Mouse (Mus musculus): Measurements from ENCODE around the gene Trove2. TPM values are rescaled to one million over a fixed set of nuclear protein-coding genes. Genes with fewer than 3 reads are reported as not detected.
A peak's percentile ranks its signal among the peaks of the same experiment; 100 is the strongest.
"Not testable (repeated sequence)": the region's sequence is repeated elsewhere in the genome, so short reads cannot be mapped to it uniquely, and the experiment has no call there.

Gene Trove2
- polyA plus RNA-seq, 1 experiment from 2014 or later, result 16.2 TPM

DNA sequence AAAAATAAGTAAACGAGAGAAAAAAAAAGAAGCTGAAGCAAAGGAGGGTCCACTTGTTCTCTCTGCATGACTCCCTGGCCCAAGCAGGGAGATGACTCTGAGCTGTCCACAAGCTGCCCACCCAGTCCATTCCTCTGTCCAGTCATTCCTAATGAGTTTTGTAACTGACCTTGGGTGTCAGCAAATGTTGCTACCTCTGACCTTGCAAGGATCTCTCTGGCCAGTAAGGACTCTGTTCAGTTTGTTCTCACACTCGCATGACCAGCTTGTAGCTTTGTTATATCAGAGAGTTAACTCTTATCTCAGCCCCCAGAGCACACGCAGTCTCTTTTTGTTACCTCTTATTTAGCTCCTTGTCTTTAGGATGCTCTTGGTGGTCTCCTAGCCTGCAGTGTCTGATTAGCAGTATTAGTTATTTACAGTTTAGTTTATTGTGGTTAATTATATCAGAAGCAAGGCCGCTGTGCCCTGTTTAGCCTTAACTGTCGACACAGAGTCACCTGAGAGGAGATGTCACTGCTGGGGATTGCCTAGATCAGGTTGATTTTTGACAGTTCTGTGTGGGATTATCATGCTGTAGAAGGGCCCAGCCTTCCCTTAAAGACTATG is 52.3 kb downstream of the Trove2 start:
- Histone ChIP-seq H3K36me3 (ENCODE audit: control insufficient read depth, insufficient read depth, low read length) (no peaks in the 10 kb centered on the region), H3K27ac (ENCODE audit: low read length) (no peak overlapping the region), H3K9ac (ENCODE audit: low read length) (no peak overlapping the region), H3K9me3 (replicated peaks; ENCODE audit: control insufficient read depth, low read length) (no peaks in the 10 kb centered on the region), H3K4me3 (replicated peaks; ENCODE audit: low read length) (no peak overlapping the region), H3K4me2 (ENCODE audit: low read depth, low read length) (no peak overlapping the region), H3K27me3 (ENCODE audit: control insufficient read depth, insufficient read depth, low read length) (no peaks in the 10 kb centered on the region), H3K4me1 (ENCODE audit: control insufficient read depth, insufficient read depth, low read length) (no peaks in the 10 kb centered on the region)
- WGBS, result 72% methylated on average over 5 of the region's 5 CpGs
- ATAC-seq (ENCODE audit: insufficient read depth, low FRiP score), result no peak

GRCm38 (mm10) chr1:143716038-143716437 is 60.8 kb downstream of the Trove2 start, which contains the start of gene Glrx2:
Gene Glrx2, plus strand, starts transcription at chr1:143716338.
- ATAC-seq (ENCODE audit: insufficient read depth, low FRiP score); H3K9ac ChIP-seq (ENCODE audit: low read length); H3K36me3 ChIP-seq (ENCODE audit: control insufficient read depth, insufficient read depth, low read length); H3K27me3 ChIP-seq (ENCODE audit: control insufficient read depth, insufficient read depth, low read length); H3K27ac ChIP-seq (ENCODE audit: low read length); H3K4me3 ChIP-seq (replicated peaks; ENCODE audit: low read length); H3K4me2 ChIP-seq (ENCODE audit: low read depth, low read length); H3K4me1 ChIP-seq (ENCODE audit: control insufficient read depth, insufficient read depth, low read length); H3K9me3 ChIP-seq (replicated peaks; ENCODE audit: control insufficient read depth, low read length): not testable (repeated sequence)
- no CpG with 5 or more reads among the region's 2 CpGs for WGBS

DNA sequence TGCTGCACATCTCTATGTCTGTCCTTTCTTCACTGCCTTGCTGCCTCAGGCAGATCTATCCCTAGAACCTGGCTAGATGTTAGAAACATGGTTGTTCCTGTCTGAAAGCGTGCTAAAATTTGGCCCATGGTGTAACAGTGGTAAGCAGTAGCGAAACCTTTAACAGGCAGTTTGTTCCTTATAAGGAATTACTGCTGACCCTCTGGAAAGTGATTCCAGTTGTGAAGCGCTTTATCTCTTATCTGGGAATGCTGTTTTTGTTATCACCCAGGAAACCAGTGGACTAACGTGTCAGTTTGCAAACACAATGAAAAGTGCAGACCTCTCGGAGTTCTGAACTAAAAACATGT is 66.3 kb downstream of the Trove2 start:
- H3K4me2 ChIP-seq (ENCODE audit: low read depth, low read length), result no peak overlapping the region
- no peak for ATAC-seq (ENCODE audit: insufficient read depth, low FRiP score)
- H3K9me3 ChIP-seq (replicated peaks; ENCODE audit: control insufficient read depth, low read length), result no peaks in the 10 kb centered on the region
- no peak overlapping the region for H3K27ac ChIP-seq (ENCODE audit: low read length)
- no peaks in the 10 kb centered on the region for H3K27me3 ChIP-seq (ENCODE audit: control insufficient read depth, insufficient read depth, low read length)
- no peak overlapping the region for H3K4me3 ChIP-seq (replicated peaks; ENCODE audit: low read length)
- H3K9ac ChIP-seq (ENCODE audit: low read length), result no peak overlapping the region
- no peaks in the 10 kb centered on the region for H3K4me1 ChIP-seq (ENCODE audit: control insufficient read depth, insufficient read depth, low read length)
- H3K36me3 ChIP-seq (ENCODE audit: control insufficient read depth, insufficient read depth, low read length), result no peaks in the 10 kb centered on the region
- WGBS, result 45% methylated on average over 5 of the region's 5 CpGs

DNA sequence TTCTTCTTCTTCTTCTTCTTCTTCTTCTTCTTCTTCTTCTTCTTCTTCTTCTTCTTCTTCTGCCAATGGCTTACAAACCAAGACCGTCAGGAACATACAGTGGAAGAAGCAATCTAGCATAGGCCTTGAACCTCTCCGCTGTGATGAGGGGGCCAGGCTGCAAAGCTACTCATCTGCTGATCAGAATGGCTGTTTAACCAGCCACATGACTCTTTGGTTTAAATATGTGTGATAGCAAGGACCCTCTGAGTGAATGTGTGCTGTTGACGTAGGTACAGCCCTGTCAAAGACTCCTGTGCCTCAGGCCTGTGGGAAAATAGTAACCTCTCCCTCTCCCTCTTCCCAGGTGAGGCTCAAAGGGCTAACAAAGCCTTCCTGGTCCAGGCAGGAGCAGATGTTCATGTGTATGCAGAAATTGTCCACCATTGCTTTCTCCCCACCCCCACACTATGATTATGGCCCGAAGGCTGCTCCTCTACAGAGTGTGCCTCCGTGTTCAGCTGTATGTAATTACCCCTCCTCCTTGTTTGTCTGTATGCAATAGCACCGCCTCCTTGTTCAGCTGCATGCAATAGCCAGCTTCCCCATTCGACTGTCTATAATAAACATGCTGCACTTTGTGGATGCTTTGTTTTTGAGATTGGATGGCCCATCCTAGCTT is 66.8 kb downstream of the Trove2 start:
- H3K27me3 ChIP-seq (ENCODE audit: control insufficient read depth, insufficient read depth, low read length), result no peaks in the 10 kb centered on the region
- no peaks in the 10 kb centered on the region for H3K9me3 ChIP-seq (replicated peaks; ENCODE audit: control insufficient read depth, low read length)
- no peaks in the 10 kb centered on the region for H3K36me3 ChIP-seq (ENCODE audit: control insufficient read depth, insufficient read depth, low read length)
- no peak for ATAC-seq (ENCODE audit: insufficient read depth, low FRiP score)
- no peak overlapping the region for H3K4me2 ChIP-seq (ENCODE audit: low read depth, low read length)
- H3K9ac ChIP-seq (ENCODE audit: low read length), result no peak overlapping the region
- 56% methylated on average over 7 of the region's 7 CpGs for WGBS
- H3K27ac ChIP-seq (ENCODE audit: low read length), result no peak overlapping the region
- no peaks in the 10 kb centered on the region for H3K4me1 ChIP-seq (ENCODE audit: control insufficient read depth, insufficient read depth, low read length)
- H3K4me3 ChIP-seq (replicated peaks; ENCODE audit: low read length), result no peak overlapping the region

GRCm38 (mm10) chr1:143708361-143708760 is 68.5 kb downstream of the Trove2 start:
- Histone ChIP-seq H3K4me1 (ENCODE audit: control insufficient read depth, insufficient read depth, low read length) (no peaks in the 10 kb centered on the region), H3K9me3 (replicated peaks; ENCODE audit: control insufficient read depth, low read length) (no peaks in the 10 kb centered on the region), H3K36me3 (ENCODE audit: control insufficient read depth, insufficient read depth, low read length) (no peaks in the 10 kb centered on the region), H3K27me3 (ENCODE audit: control insufficient read depth, insufficient read depth, low read length) (no peaks in the 10 kb centered on the region), H3K4me3 (replicated peaks; ENCODE audit: low read length) (no peak overlapping the region), H3K9ac (ENCODE audit: low read length) (no peak overlapping the region), H3K27ac (ENCODE audit: low read length) (no peak overlapping the region), H3K4me2 (ENCODE audit: low read depth, low read length) (no peak overlapping the region)
- WGBS, result 68% methylated on average over 6 of the region's 6 CpGs
- no peak for ATAC-seq (ENCODE audit: insufficient read depth, low FRiP score)

DNA sequence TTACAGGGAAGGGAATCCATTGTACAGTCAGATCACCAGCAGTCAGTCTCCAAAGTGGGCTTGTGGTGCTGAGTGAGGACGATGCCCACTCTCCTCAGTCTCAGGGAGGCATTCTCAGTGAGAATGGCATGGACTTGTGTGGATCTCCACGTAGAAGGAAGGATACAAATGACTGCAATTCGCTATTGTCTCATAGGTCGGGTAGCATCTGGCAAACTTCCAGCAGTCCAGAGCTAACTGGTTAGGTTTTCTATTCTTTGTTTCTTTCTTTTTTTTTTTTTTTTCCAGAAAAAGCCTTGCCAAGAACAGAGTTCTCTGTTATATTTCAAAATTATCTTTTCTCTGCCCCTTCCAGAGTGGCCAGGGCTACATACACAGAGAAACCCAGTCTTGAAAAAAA is 69.9 kb downstream of the Trove2 start:
- H3K27ac ChIP-seq (ENCODE audit: low read length), result no peak overlapping the region
- WGBS, result 57% methylated on average over 4 of the region's 4 CpGs
- H3K27me3 ChIP-seq (ENCODE audit: control insufficient read depth, insufficient read depth, low read length), result no peaks in the 10 kb centered on the region
- H3K36me3 ChIP-seq (ENCODE audit: control insufficient read depth, insufficient read depth, low read length), result no peaks in the 10 kb centered on the region
- no peak overlapping the region for H3K9ac ChIP-seq (ENCODE audit: low read length)
- H3K4me2 ChIP-seq (ENCODE audit: low read depth, low read length), result no peak overlapping the region
- ATAC-seq (ENCODE audit: insufficient read depth, low FRiP score), result no peak
- no peak overlapping the region for H3K4me3 ChIP-seq (replicated peaks; ENCODE audit: low read length)
- no peaks in the 10 kb centered on the region for H3K9me3 ChIP-seq (replicated peaks; ENCODE audit: control insufficient read depth, low read length)
- no peaks in the 10 kb centered on the region for H3K4me1 ChIP-seq (ENCODE audit: control insufficient read depth, insufficient read depth, low read length)

- H3K4me3 ChIP-seq (replicated peaks; ENCODE audit: low read length), result peak within 1 kb of the TSS; percentile 88
- peaks cover 4% of the 10 kb centered on the region; the same call in 1 of the 2 replicates for H3K36me3 ChIP-seq (ENCODE audit: control insufficient read depth, insufficient read depth, low read length)
- H3K27me3 ChIP-seq (ENCODE audit: control insufficient read depth, insufficient read depth, low read length), result no peaks in the 10 kb centered on the region
- no peaks in the 10 kb centered on the region for H3K9me3 ChIP-seq (replicated peaks; ENCODE audit: control insufficient read depth, low read length)
- peaks cover 3% of the 10 kb centered on the region for H3K4me1 ChIP-seq (ENCODE audit: control insufficient read depth, insufficient read depth, low read length)
- peak; percentile 99 for ATAC-seq (ENCODE audit: insufficient read depth, low FRiP score)
- H3K4me2 ChIP-seq (ENCODE audit: low read depth, low read length), result peak within 1 kb of the TSS; percentile 76
- H3K9ac ChIP-seq (ENCODE audit: low read length), result peak within 1 kb of the TSS; percentile 95
- WGBS, result under 1% methylated on average over 57 of the region's 74 CpGs
- peak within 1 kb of the TSS; percentile 90 for H3K27ac ChIP-seq (ENCODE audit: low read length)
Measured at GRCm38 (mm10) chr1:143702741-143703262, 74.1 kb downstream of the Trove2 start, which contains the start of gene Cdc73. Gene Cdc73, minus strand, starts transcription at chr1:143702893.

- peaks cover 3% of the 10 kb centered on the region for H3K4me1 ChIP-seq (ENCODE audit: control insufficient read depth, insufficient read depth, low read length)
- peak overlapping the region; percentile 90 for H3K27ac ChIP-seq (ENCODE audit: low read length)
- WGBS, result under 1% methylated on average over 41 of the region's 48 CpGs
- H3K4me2 ChIP-seq (ENCODE audit: low read depth, low read length), result peak overlapping the region; percentile 76
- peak overlapping the region; percentile 88 for H3K4me3 ChIP-seq (replicated peaks; ENCODE audit: low read length)
- peak; percentile 70 for ATAC-seq (ENCODE audit: insufficient read depth, low FRiP score)
- peaks cover 4% of the 10 kb centered on the region; the same call in 1 of the 2 replicates for H3K36me3 ChIP-seq (ENCODE audit: control insufficient read depth, insufficient read depth, low read length)
- peak overlapping the region; percentile 95 for H3K9ac ChIP-seq (ENCODE audit: low read length)
- no peaks in the 10 kb centered on the region for H3K9me3 ChIP-seq (replicated peaks; ENCODE audit: control insufficient read depth, low read length)
- H3K27me3 ChIP-seq (ENCODE audit: control insufficient read depth, insufficient read depth, low read length), result no peaks in the 10 kb centered on the region
Measured at GRCm38 (mm10) chr1:143702141-143702740, 74.6 kb downstream of the Trove2 start.

DNA sequence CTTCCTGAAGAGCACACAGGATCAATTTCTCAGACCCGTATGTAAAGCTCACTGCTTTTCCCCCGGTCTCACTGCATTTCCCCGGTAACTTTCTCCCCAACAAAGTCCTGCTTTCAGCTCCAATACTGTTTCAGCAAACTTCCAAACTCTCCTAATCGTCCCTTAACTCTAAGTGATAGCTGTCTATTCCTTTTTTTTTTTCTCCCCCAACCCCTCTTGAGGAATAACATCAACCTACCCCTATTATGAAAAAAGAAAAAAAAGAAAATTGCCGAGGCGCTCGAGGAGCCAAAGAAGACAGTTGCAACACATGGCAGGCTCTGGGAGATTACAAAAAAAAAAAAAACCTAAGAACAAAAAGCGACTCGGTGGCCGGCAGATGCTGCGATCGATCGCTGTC is 75.1 kb downstream of the Trove2 start:
- H3K9me3 ChIP-seq (replicated peaks; ENCODE audit: control insufficient read depth, low read length), result no peaks in the 10 kb centered on the region
- no peak for ATAC-seq (ENCODE audit: insufficient read depth, low FRiP score)
- peaks cover 3% of the 10 kb centered on the region for H3K4me1 ChIP-seq (ENCODE audit: control insufficient read depth, insufficient read depth, low read length)
- H3K36me3 ChIP-seq (ENCODE audit: control insufficient read depth, insufficient read depth, low read length), result peaks cover 7% of the 10 kb centered on the region
- H3K9ac ChIP-seq (ENCODE audit: low read length), result peak overlapping the region; percentile 95
- under 1% methylated on average over 13 of the region's 13 CpGs for WGBS
- H3K4me2 ChIP-seq (ENCODE audit: low read depth, low read length), result peak overlapping the region; percentile 76
- no peaks in the 10 kb centered on the region for H3K27me3 ChIP-seq (ENCODE audit: control insufficient read depth, insufficient read depth, low read length)
- peak overlapping the region; percentile 88 for H3K4me3 ChIP-seq (replicated peaks; ENCODE audit: low read length)
- peak overlapping the region; percentile 90 for H3K27ac ChIP-seq (ENCODE audit: low read length)

Measured in stomach, embryonic 16.5 days (tissue).